Mouse (Mus musculus) midbrain, embryonic 12.5 days (tissue): ENCODE results near the gene Safb2. TPM values are rescaled to one million over a fixed set of nuclear protein-coding genes. Genes with fewer than 3 reads are reported as not detected.

Experiments
- polyA plus RNA-seq: library from polyadenylated mRNA; unstranded; fragments of >200 nt; fragmentation: Nextera tagmentation; extraction: Ambion mirVana; gene quantifications from 2 replicates; pipeline ENCODE4 v1.2.1, GENCODE M21; 2016

The Safb2 gene
- polyA plus RNA-seq, 1 experiment from 2014 or later, result 94.7 TPM

Other genes with a start within 250 kb of the Safb2 start
- 290 and 332 TPM in 2 replicates for gene Ptprs, start 108.1 kb downstream of the Safb2 start, polyA plus RNA-seq
- gene Znrf4, start 72.2 kb downstream of the Safb2 start, polyA plus RNA-seq, result not detected in 2 replicates
- gene Gm20219, start 30.2 kb downstream of the Safb2 start, polyA plus RNA-seq, result 1.6 and 1.9 TPM in 2 replicates
- gene Safb, start 240 bp upstream of the Safb2 start, polyA plus RNA-seq, result 168 and 177 TPM in 2 replicates
- 174 and 178 TPM in 2 replicates for gene 2410015M20Rik, start 25.2 kb upstream of the Safb2 start, polyA plus RNA-seq
- 1,173 and 1,210 TPM in 2 replicates for gene Rpl36, start 28.8 kb upstream of the Safb2 start, polyA plus RNA-seq
- gene Lonp1, start 42.3 kb upstream of the Safb2 start, polyA plus RNA-seq, result 52.1 TPM in 2 replicates
- 0.80 and 1.1 TPM in 2 replicates for gene Catsperd, start 43.6 kb upstream of the Safb2 start, polyA plus RNA-seq
- gene Ranbp3, start 88.7 kb upstream of the Safb2 start, polyA plus RNA-seq, result 109 and 115 TPM in 2 replicates
- 325 and 338 TPM in 2 replicates for gene Ndufa11, start 133.2 kb upstream of the Safb2 start, polyA plus RNA-seq
- gene Vmac, start 133.4 kb upstream of the Safb2 start, polyA plus RNA-seq, result 15.4 and 18.2 TPM in 2 replicates
- gene Nrtn, start 172.9 kb upstream of the Safb2 start, polyA plus RNA-seq, result 6.7 and 8.8 TPM in 2 replicates
- gene Dus3l, start 180.2 kb upstream of the Safb2 start, polyA plus RNA-seq, result 48.7 and 53.9 TPM in 2 replicates
- 2.0 TPM in 2 replicates for gene Prr22, start 185.7 kb upstream of the Safb2 start, polyA plus RNA-seq
- gene Rfx2, start 246.4 kb upstream of the Safb2 start, polyA plus RNA-seq, result 6.3 and 8.2 TPM in 2 replicates